Mouse (Mus musculus): Measurements from ENCODE around the gene Fndc3b.

GRCm38 (mm10) chr3:27625592-27625985 lies 85.5 kb downstream of the Fndc3b start:
- TF ChIP-seq CTCF (IDR thresholded peaks at IDR 0.05; ENCODE audit: low read depth) (no peak), EP300 (IDR thresholded peaks at IDR 0.05; ENCODE audit: low read depth) (no peak)
